Comparison of ENCODE assay signal across 8 mouse cellular contexts in genomic region chr6:18514480-18515352, GRCm38 (mm10). TPM values are rescaled to one million over a fixed set of nuclear protein-coding genes. Genes with fewer than 3 reads are reported as not detected.
DNase-seq lines count a peak whose midpoint lies in the region; ATAC-seq and TF ChIP-seq lines count a peak whose summit lies in the region.

Gene Cttnbp2, minus strand, starts transcription at chr6:18514843.

- intact Hi-C loops in heart, postnatal 14 days (cut with DNase I), result loop anchor here (5.0 kb wide), 1 partner anchor 92 kb away; no protein-coding TSS in a partner anchor

- no peaks in the 10 kb centered on the region for H3K36me3 ChIP-seq in forebrain, postnatal 0 days (ENCODE audit: insufficient read depth)
- no peaks in the 10 kb centered on the region for H3K36me3 ChIP-seq in liver, postnatal 0 days (replicated peaks; ENCODE audit: insufficient read depth, low read length)

- peaks cover 2% of the 10 kb centered on the region for H3K4me1 ChIP-seq in forebrain, postnatal 0 days (ENCODE audit: insufficient read depth)
- 0 out of 2 replicates have a peak, but pooled peaks cover 2% of the 10 kb centered on the region for H3K4me1 ChIP-seq in liver, postnatal 0 days (ENCODE audit: insufficient read depth)

- H3K27me3 ChIP-seq in forebrain, postnatal 0 days (ENCODE audit: insufficient read depth, low read length), result no peaks in the 10 kb centered on the region
- peaks cover 32% of the 10 kb centered on the region for H3K27me3 ChIP-seq in liver, postnatal 0 days (ENCODE audit: insufficient read depth, low read length)

- peak within 1 kb of the TSS; percentile 64 for H3K4me2 ChIP-seq in forebrain, postnatal 0 days (ENCODE audit: low read depth)
- peak within 1 kb of the TSS; percentile 75 for H3K4me2 ChIP-seq in liver, postnatal 0 days (ENCODE audit: low read depth, low read length)

- peak; percentile 92 for ATAC-seq in forebrain, postnatal 0 days
- peak; percentile 64 for ATAC-seq in liver, postnatal 0 days

- peak; percentile 18 for DNase-seq in MN1 (ENCODE audit: low spot score)
- DNase-seq in cerebellum, adult 18-20 months, result peak; percentile 69 to 79
- peak; percentile 88 for DNase-seq in forebrain, postnatal 0 days
- peak; percentile 74 for DNase-seq in heart, postnatal 14 days
- peak; percentile 78 to 86 for DNase-seq in layer of hippocampus, adult 18-20 months (ENCODE audit: low spot score in 2 of 2)
- peak; percentile 56 for DNase-seq in liver, postnatal 0 days
- peak; percentile 68 for DNase-seq in ovary, postnatal 10 days (ENCODE audit: low spot score)
- DNase-seq in yolk sac, embryonic 10.5 days (ENCODE audit: low spot score), result peak; percentile 69

- H3K9me3 ChIP-seq in forebrain, postnatal 0 days (ENCODE audit: low read length), result 0 out of 2 replicates have a peak, but pooled peaks cover 2% of the 10 kb centered on the region
- 0 out of 2 replicates have a peak, but pooled peaks cover 2% of the 10 kb centered on the region for H3K9me3 ChIP-seq in liver, postnatal 0 days (ENCODE audit: low read length)

- peak within 1 kb of the TSS; percentile 92 for H3K27ac ChIP-seq in forebrain, postnatal 0 days (ENCODE audit: low read depth, low read length)
- no peak within 1 kb of the TSS for H3K27ac ChIP-seq in liver, postnatal 0 days (ENCODE audit: low read depth)

- TF ChIP-seq EP300 in liver, postnatal 0 days (IDR thresholded peaks at IDR 0.05; ENCODE audit: low read depth), result no peak

- TF ChIP-seq CTCF in forebrain, postnatal 0 days (IDR thresholded peaks at IDR 0.05; ENCODE audit: low read depth), result no peak
- no peak for TF ChIP-seq CTCF in liver, postnatal 0 days (IDR thresholded peaks at IDR 0.05; ENCODE audit: low read depth)

- peak within 1 kb of the TSS; percentile 99 for H3K9ac ChIP-seq in forebrain, postnatal 0 days
- peak within 1 kb of the TSS; percentile 31; the same call in 1 of the 2 replicates for H3K9ac ChIP-seq in liver, postnatal 0 days (replicated peaks)

- under 1% methylated on average over 67 of the region's 70 CpGs for WGBS in forebrain, postnatal 0 days
- WGBS in liver, postnatal 0 days (ENCODE audit: insufficient replicate concordance), result 2% methylated on average over 62 of the region's 70 CpGs

- peak within 1 kb of the TSS; percentile 64 for H3K4me3 ChIP-seq in forebrain, postnatal 0 days (ENCODE audit: low read depth, low read length)
- H3K4me3 ChIP-seq in liver, postnatal 0 days (ENCODE audit: low read depth, low read length), result peak within 1 kb of the TSS; percentile 52

RNA-seq across cellular contexts. Expression of gene Cttnbp2, which starts in this region (rescaled TPM):
- 45.6 and 49.7 TPM in 2 replicates for total RNA-seq in forebrain, postnatal 0 days (2014; rRNA removed)
- 24.2 and 43.5 TPM in 2 replicates for polyA plus RNA-seq in forebrain, postnatal 0 days (2015; fragmentation: Nextera tagmentation; extraction: Ambion mirVana)
- total RNA-seq in heart, postnatal 14 days (2021), result 1 to 10 TPM; 3.1 to 4.2 TPM
- total RNA-seq in layer of hippocampus, adult 18-20 months (2021), result 100 to 1,000 TPM; 253 to 290 TPM
- 0.88 and 1.0 TPM in 2 replicates for polyA plus RNA-seq in liver, postnatal 0 days (2015; fragmentation: Nextera tagmentation; extraction: Ambion mirVana)

Comparison
In these comparisons a context has a peak if more than half of its experiments do, and no peak if none do; other contexts are left out.
1. RNA of gene Cttnbp2 (polyA plus RNA-seq): 24.2 to 43.5 TPM in forebrain, postnatal 0 days; 0.88 to 1.0 TPM in liver, postnatal 0 days; every median in the first group is over 10 times any median in the second.
2. DNase-seq: peak in every context shown above with its lines; median percentile 88 in forebrain, postnatal 0 days; 82 in layer of hippocampus, adult 18-20 months; 74 in cerebellum, adult 18-20 months; 74 in heart, postnatal 14 days; 69 in yolk sac, embryonic 10.5 days; 68 in ovary, postnatal 10 days; 56 in liver, postnatal 0 days; 18 in MN1.